Mouse (Mus musculus) intestine, embryonic 15.5 days (tissue): ENCODE results near the gene Mllt3. TPM values are rescaled to one million over a fixed set of nuclear protein-coding genes. Genes with fewer than 3 reads are reported as not detected.

Experiments used
- ATAC-seq: fragments of 200-750 bp; cut with Nextera tagmentation; 2 replicates; pipeline ENCODE4 v1.8.0; 2017; ENCODE audit warnings: moderate TSS enrichment, moderate library complexity
- H3K27ac ChIP-seq: fragments of 300-500 bp; sonication (generic); 2 replicates; pipeline ENCODE4 v1.5.1; 2015; ENCODE audit warnings: mild to moderate bottlenecking, inconsistent platforms
- H3K27me3 ChIP-seq: fragments of 300-500 bp; sonication (generic); replicated peaks from 2 replicates; pipeline ENCODE4 v1.6.1; 2015; ENCODE audit warnings: inconsistent platforms
- H3K36me3 ChIP-seq: fragments of 300-500 bp; sonication (generic); 2 replicates; pipeline ENCODE4 v1.6.1; 2015; ENCODE audit warnings: inconsistent platforms
- H3K4me1 ChIP-seq: fragments of 300-500 bp; sonication (generic); replicated peaks from 2 replicates; pipeline ENCODE4 v1.6.1; 2015; ENCODE audit warnings: inconsistent platforms
- H3K4me2 ChIP-seq: fragments of 300-500 bp; sonication (generic); replicated peaks from 2 replicates; pipeline ENCODE4 v1.6.1; 2015; ENCODE audit warnings: mild to moderate bottlenecking, inconsistent platforms
- H3K4me3 ChIP-seq: fragments of 300-500 bp; sonication (generic); replicated peaks from 2 replicates; pipeline ENCODE4 v1.5.1; 2015; ENCODE audit warnings: inconsistent platforms
- H3K9ac ChIP-seq: fragments of 300-500 bp; sonication (generic); 2 replicates; pipeline ENCODE4 v1.6.1; 2015; ENCODE audit warnings: inconsistent platforms
- H3K9me3 ChIP-seq: fragments of 300-500 bp; sonication (generic); 2 replicates; pipeline ENCODE4 v1.6.1; 2016; ENCODE audit warnings: inconsistent platforms
- WGBS: fragments of 180-500 bp; shearing (Covaris S2); methylation state at CpG from one replicate; pipeline ENCODE4 v1.1.7; 2015; 5-methylcytosine and 5-hydroxymethylcytosine counted together
- polyA plus RNA-seq: library from polyadenylated mRNA; unstranded; fragments of >200 nt; fragmentation: Nextera tagmentation; extraction: Ambion mirVana; gene quantifications from 2 replicates; pipeline ENCODE4 v1.2.1, GENCODE M21; 2015

The Mllt3 gene
- polyA plus RNA-seq, 1 experiment from 2014 or later, result 38.4 TPM

DNA sequence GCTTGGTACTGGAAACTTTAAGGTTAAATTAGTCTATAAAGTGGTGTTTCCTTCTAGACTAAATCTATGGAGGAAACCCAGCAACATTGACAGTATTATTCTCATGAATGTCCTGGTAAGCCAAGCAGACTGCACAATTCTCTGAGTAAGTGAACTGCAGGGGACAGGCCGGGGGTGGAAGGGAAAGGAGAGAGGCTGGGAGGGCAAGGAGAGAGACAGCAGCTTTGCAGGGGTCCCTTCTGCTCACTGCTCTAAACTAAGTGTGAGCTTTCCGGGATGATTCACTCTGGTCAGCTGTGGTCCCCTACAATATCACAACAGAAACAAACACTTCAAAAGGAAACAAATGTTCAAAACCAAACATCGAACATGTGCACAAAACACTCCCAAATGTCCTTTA, 228.6 kb downstream of the Mllt3 start:
- H3K27ac ChIP-seq, result 0 out of 2 replicates have a peak overlapping the region, but pooled peaks have one; percentile 13
- no peak overlapping the region for H3K4me2 ChIP-seq
- peaks cover 14% of the 10 kb centered on the region for H3K4me1 ChIP-seq
- no peaks in the 10 kb centered on the region for H3K9me3 ChIP-seq
- no peak overlapping the region for H3K4me3 ChIP-seq
- no peak overlapping the region for H3K9ac ChIP-seq
- 49% methylated on average over 3 of the region's 3 CpGs for WGBS
- H3K36me3 ChIP-seq, result no peaks in the 10 kb centered on the region
- no peak for ATAC-seq
- no peaks in the 10 kb centered on the region for H3K27me3 ChIP-seq

DNA sequence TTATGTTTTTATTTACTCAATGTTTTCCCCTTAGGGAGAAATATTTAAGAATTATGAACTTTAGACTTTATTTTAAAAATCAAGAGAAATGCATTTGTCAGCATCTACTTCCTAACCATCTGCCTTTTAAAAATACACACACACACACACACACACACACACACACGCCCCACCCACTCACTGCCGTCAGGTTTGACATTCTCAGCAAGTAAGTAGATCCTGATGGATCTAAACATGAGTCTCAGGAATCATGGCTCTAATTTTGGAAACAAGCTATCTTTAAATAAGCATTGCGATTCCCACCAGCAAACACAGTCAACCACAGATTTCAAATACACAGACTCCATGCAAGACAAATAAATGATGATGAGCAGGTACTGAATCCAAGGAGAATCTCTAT, 229.9 kb downstream of the Mllt3 start:
- Histone ChIP-seq H3K4me3 (no peak overlapping the region), H3K36me3 (no peaks in the 10 kb centered on the region), H3K4me1 (peaks cover 14% of the 10 kb centered on the region), H3K27ac (no peak overlapping the region), H3K27me3 (no peaks in the 10 kb centered on the region), H3K9ac (no peak overlapping the region), H3K9me3 (no peaks in the 10 kb centered on the region), H3K4me2 (no peak overlapping the region)
- 71% methylated on average over 3 of the region's 3 CpGs for WGBS
- no peak for ATAC-seq

DNA sequence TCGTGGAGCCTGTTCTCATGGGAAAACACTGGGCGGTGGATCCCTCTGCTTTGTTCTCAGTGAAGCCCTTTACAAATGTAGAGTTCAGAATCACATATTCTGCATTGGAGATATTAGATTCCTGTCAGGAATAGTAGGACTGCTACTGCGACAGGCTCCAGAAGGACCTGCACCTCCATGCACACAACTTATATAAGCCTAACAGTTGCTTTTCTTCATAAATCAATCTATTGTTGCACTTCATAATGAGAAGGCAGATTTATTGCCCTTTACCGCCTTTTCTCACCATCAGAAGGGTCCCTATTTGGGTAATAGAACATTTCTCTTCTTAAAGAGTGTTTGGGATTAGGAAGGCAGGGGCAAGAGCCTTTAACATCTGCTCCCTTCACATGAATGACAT, 231.0 kb downstream of the Mllt3 start:
- 52% methylated on average over 4 of the region's 4 CpGs for WGBS
- H3K4me1 ChIP-seq, result peaks cover 14% of the 10 kb centered on the region
- no peak overlapping the region for H3K27ac ChIP-seq
- no peaks in the 10 kb centered on the region for H3K36me3 ChIP-seq
- no peak overlapping the region for H3K4me2 ChIP-seq
- no peak overlapping the region for H3K9ac ChIP-seq
- H3K9me3 ChIP-seq, result no peaks in the 10 kb centered on the region
- no peaks in the 10 kb centered on the region for H3K27me3 ChIP-seq
- ATAC-seq, result no peak
- H3K4me3 ChIP-seq, result no peak overlapping the region

DNA sequence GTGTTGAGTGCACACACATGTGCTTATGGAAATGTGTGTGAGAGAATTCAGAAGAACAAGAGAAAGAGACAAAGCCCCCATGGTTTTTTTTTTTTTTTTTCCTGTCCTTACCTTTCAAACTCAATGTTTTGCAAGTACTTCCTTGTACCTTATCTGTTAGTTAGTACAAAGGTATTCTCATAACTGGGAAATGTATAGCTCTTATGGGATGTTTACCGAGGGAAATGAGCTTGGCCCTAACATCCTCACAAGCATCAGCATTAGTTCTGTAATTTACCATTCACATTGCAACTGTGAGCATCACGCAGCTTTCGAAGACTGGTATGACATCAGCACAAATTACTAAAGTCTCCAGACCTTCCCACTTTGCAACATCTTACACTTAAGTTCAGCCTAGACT, 231.8 kb downstream of the Mllt3 start:
- ATAC-seq, result peak; percentile 61
- no peak overlapping the region for H3K4me2 ChIP-seq
- no peak overlapping the region for H3K9ac ChIP-seq
- 68% methylated on average over 3 of the region's 3 CpGs for WGBS
- peaks cover 12% of the 10 kb centered on the region for H3K4me1 ChIP-seq
- H3K36me3 ChIP-seq, result no peaks in the 10 kb centered on the region
- no peak overlapping the region for H3K27ac ChIP-seq
- no peaks in the 10 kb centered on the region for H3K9me3 ChIP-seq
- no peak overlapping the region for H3K4me3 ChIP-seq
- H3K27me3 ChIP-seq, result no peaks in the 10 kb centered on the region

DNA sequence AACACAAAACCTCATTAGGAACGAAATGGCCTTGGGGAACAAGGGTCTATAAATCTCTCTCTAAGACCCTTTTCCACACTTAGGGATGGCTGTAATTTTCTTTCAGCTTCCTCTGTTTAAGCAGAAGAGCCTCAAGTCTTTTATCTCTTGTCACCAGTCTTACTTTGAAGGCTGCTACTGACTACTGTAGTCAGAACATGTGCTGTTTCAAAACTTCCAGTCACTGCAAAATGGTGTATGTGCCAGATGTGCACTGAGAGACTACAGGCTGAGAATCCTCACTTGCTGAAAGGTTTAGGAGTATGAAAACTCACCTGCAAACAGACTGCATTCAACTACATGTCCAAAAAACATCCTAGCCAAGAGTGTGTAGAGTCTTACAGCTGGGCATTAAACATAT, 232.9 kb downstream of the Mllt3 start:
- Histone ChIP-seq H3K4me1 (peaks cover 8% of the 10 kb centered on the region), H3K27ac (no peak overlapping the region), H3K27me3 (no peaks in the 10 kb centered on the region), H3K9ac (no peak overlapping the region), H3K36me3 (no peaks in the 10 kb centered on the region), H3K4me3 (no peak overlapping the region), H3K9me3 (no peaks in the 10 kb centered on the region), H3K4me2 (no peak overlapping the region)
- no peak for ATAC-seq
- 42% methylated on average over 1 of the region's 1 CpGs for WGBS

DNA sequence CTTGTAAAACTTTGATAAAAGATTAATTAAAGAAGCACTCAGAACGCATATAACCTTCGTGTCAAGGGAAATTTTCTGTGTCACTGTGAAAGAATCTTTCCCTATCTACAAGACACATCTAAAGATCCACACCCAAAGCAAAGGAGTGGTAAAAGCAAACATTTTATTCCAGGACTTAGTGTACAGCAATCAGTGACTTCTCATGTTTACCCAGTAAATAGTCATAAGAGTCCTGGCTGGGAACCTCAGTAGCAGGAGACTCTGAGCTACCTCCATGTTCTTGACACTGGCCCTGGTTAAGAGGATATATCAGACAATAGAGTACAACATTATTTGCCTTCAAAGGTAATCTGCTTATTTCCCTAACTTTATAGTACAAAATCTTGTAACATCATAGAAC, 233.7 kb downstream of the Mllt3 start:
- H3K4me2 ChIP-seq, result no peak overlapping the region
- H3K36me3 ChIP-seq, result no peaks in the 10 kb centered on the region
- H3K9ac ChIP-seq, result no peak overlapping the region
- 62% methylated on average over 2 of the region's 2 CpGs for WGBS
- peaks cover 4% of the 10 kb centered on the region for H3K4me1 ChIP-seq
- H3K9me3 ChIP-seq, result no peaks in the 10 kb centered on the region
- H3K27ac ChIP-seq, result no peak overlapping the region
- no peak overlapping the region for H3K4me3 ChIP-seq
- no peaks in the 10 kb centered on the region for H3K27me3 ChIP-seq
- no peak for ATAC-seq

DNA sequence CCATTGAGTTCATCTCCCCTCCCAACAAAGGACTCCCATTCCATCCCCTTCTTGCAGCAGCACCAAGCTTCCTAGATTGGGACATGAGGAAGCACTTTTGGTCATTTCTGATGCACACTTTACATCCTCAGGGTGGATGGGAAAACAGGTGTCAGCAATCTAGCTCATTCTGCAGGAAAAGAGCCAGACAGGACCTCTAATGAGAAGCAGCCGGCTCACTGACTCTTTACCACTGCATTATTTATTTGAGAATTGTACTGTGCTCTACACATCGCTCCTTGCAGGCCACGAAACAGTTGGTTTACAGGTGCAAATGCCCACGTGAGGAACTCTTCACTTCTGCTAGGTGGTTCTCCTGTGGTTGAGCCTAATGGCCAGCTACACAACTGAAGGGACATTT, 237.9 kb downstream of the Mllt3 start:
- Histone ChIP-seq H3K4me2 (no peak overlapping the region), H3K9ac (no peak overlapping the region), H3K4me1 (no peaks in the 10 kb centered on the region), H3K9me3 (no peaks in the 10 kb centered on the region), H3K4me3 (no peak overlapping the region), H3K36me3 (no peaks in the 10 kb centered on the region), H3K27me3 (no peaks in the 10 kb centered on the region), H3K27ac (no peak overlapping the region)
- no peak for ATAC-seq
- WGBS, result 77% methylated on average over 4 of the region's 4 CpGs

DNA sequence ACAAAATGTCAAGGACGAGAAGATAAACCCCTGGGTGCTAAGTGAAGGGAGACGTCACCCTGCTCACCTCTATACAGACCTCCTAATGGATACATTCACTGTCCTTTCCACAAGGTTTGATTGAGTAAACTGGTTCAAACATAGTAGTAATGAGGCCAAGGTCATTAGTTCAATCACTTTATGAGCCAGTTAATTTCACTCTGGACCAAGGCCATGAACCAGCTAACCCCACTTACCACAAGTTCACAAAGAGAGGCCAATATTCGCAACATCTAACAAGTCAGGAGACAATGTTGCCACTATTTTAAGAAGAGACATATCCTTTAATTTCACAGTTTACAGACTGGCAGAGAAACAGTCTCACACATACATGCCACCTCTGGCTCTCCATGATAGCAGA, 238.9 kb downstream of the Mllt3 start:
- Histone ChIP-seq H3K27me3 (no peaks in the 10 kb centered on the region), H3K4me2 (no peak overlapping the region), H3K4me1 (no peaks in the 10 kb centered on the region), H3K4me3 (no peak overlapping the region), H3K9me3 (no peaks in the 10 kb centered on the region), H3K36me3 (0 out of 2 replicates have a peak, but pooled peaks cover under 1% of the 10 kb centered on the region), H3K27ac (no peak overlapping the region), H3K9ac (no peak overlapping the region)
- ATAC-seq, result no peak
- WGBS, result 80% methylated on average over 3 of the region's 3 CpGs

DNA sequence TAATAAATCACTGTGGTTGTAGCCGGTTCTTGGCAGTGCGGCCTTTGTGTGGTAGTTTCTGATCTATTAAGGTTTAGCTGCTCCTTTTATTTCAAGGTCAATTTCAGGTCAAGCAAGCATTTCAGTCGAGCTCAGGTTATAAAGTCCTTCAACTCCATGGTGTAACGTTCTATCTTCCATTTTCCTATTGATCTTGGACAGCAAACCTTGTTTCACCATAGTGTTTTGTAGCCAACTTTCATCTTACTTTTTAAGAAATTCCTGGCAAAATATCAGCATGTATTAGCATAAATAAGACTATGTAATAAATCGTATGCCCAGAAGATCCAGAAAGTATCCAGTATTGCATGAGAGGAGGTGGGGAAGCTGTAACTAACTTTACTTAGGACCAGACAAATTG, 240.7 kb downstream of the Mllt3 start:
- H3K9ac ChIP-seq, result no peak overlapping the region

DNA sequence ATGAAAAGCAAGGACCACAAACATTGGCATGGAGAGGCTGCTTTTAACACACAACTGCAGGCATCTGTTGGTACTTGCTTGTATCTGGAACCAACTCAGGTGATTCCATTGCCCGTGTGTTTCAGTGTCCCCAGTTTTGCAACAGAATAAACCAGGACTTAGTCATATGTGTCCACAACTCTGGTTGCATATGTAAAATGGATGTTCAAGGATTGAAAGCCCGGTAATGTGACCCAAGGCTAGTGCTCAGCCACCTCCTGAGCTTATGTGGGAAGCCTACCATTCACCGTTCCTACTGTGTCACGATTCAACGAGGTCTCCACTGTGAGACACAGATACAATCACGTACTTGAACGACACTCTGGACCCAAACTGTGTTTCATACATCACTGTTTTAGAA, 243.7 kb downstream of the Mllt3 start:
- no peaks in the 10 kb centered on the region for H3K4me1 ChIP-seq
- ATAC-seq, result no peak
- no peak overlapping the region for H3K4me2 ChIP-seq
- no peaks in the 10 kb centered on the region for H3K27me3 ChIP-seq
- H3K9ac ChIP-seq, result no peak overlapping the region
- 92% methylated on average over 7 of the region's 7 CpGs for WGBS
- no peaks in the 10 kb centered on the region for H3K9me3 ChIP-seq
- 0 out of 2 replicates have a peak, but pooled peaks cover 5% of the 10 kb centered on the region for H3K36me3 ChIP-seq
- H3K27ac ChIP-seq, result no peak overlapping the region
- H3K4me3 ChIP-seq, result no peak overlapping the region

More for the DNA sequence above, 240.7 kb downstream of the Mllt3 start:
- WGBS, result 69% methylated on average over 5 of the region's 5 CpGs
- no peaks in the 10 kb centered on the region for H3K4me1 ChIP-seq
- ATAC-seq, result no peak
- no peak overlapping the region for H3K27ac ChIP-seq
- no peaks in the 10 kb centered on the region for H3K9me3 ChIP-seq
- H3K4me2 ChIP-seq, result no peak overlapping the region
- no peaks in the 10 kb centered on the region for H3K27me3 ChIP-seq
- H3K36me3 ChIP-seq, result 0 out of 2 replicates have a peak, but pooled peaks cover 5% of the 10 kb centered on the region
- H3K4me3 ChIP-seq, result no peak overlapping the region

DNA sequence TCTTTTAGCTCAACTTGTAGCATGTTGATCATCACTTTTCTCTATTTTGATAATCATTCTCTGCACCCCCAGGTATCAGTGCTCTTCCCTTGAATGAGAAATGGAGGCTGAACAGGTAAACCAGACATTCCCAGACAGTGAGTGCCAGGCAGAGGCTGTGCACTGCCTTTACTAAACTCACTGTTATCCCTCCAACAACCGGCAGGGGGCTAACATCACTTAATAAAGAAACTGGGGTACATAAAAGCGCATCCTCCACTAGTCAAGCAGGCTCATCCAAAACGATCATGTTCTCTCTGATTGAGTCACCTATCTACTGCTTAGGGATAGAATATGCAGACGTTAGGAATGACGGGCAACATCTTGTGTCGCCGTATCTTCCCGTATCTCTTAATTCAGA, 244.5 kb downstream of the Mllt3 start:
- no peak for ATAC-seq
- 69% methylated on average over 8 of the region's 8 CpGs for WGBS
- Histone ChIP-seq H3K36me3 (0 out of 2 replicates have a peak, but pooled peaks cover 5% of the 10 kb centered on the region), H3K4me3 (no peak overlapping the region), H3K4me2 (no peak overlapping the region), H3K9ac (no peak overlapping the region), H3K27me3 (no peaks in the 10 kb centered on the region), H3K4me1 (no peaks in the 10 kb centered on the region), H3K9me3 (no peaks in the 10 kb centered on the region), H3K27ac (no peak overlapping the region)

DNA sequence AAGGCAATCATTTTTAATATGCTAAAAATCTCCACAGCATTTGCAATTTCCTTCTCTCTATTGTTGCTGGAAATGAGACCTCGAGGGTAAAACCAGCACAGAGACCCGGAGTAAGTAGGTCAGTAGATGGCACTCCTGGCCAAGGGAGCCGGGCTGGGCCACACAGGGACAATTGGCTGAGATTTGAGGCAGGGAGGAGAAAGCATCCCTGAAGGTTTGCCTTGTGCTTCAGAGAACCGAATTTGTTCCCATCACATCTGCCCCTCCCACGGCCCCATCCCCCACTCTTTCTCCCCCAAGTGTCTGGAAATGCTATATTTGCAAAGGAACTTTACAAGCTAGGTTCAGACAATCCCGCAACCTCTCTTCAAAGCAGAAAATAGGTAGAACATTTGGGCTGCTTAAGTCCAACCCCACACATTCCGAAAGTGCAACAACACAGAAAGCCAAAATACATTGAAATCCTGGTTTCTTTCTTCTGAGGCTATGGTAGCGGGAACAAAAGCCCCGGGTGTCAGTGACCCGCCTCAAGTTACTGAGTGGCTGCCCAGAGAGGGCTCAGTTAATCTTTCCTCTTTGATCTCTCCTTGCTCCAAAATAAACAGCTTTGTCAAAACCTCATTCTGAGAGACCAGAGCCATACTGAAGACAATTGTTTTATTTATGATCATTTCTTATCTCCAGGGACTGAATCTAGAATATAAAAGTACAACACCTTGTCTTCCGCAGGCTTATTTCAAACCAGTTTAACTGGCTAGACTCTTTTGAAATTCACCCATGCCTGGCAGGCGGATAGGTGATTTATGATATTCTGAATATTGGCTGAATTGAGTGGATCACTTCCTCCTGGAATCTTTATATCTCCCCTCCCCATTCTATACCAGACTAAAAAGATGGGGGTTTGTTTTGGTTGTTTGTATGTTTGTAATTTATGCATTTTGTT, 247.8 kb downstream of the Mllt3 start:
- no peaks in the 10 kb centered on the region for H3K4me1 ChIP-seq
- peak; percentile 83 for ATAC-seq
- no peaks in the 10 kb centered on the region for H3K27me3 ChIP-seq
- H3K27ac ChIP-seq, result no peak overlapping the region
- no peak overlapping the region for H3K9ac ChIP-seq
- no peak overlapping the region for H3K4me3 ChIP-seq
- H3K9me3 ChIP-seq, result no peaks in the 10 kb centered on the region
- H3K36me3 ChIP-seq, result 0 out of 2 replicates have a peak, but pooled peaks cover 5% of the 10 kb centered on the region
- H3K4me2 ChIP-seq, result no peak overlapping the region
- WGBS, result 24% methylated on average over 12 of the region's 12 CpGs

DNA sequence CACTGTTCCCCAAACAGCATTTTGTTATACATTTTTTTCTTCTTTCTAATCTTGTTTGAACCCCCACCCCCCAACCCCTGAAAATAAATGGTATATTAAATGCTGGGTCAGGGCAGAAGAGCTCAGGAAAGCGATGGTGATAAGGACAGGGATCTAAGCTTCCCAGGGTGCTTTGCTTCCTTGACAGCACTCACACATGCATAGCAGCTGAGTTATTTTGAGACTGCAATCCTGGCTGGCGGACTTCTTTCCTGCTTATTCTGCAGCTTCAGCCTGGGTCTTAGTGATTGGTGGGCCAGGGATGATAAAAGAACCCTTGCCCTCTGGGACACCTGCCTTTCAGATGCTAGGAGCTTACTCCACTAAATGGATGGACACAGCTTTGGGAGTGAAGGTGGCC, 249.4 kb downstream of the Mllt3 start:
- ATAC-seq, result no peak
- Histone ChIP-seq H3K4me1 (no peaks in the 10 kb centered on the region), H3K27me3 (no peaks in the 10 kb centered on the region), H3K27ac (no peak overlapping the region), H3K9ac (no peak overlapping the region), H3K4me2 (no peak overlapping the region), H3K9me3 (no peaks in the 10 kb centered on the region), H3K4me3 (no peak overlapping the region), H3K36me3 (0 out of 2 replicates have a peak, but pooled peaks cover under 1% of the 10 kb centered on the region)
- 89% methylated on average over 2 of the region's 2 CpGs for WGBS
